Mouse (Mus musculus): ENCODE data around the gene Nck2.

DNA sequence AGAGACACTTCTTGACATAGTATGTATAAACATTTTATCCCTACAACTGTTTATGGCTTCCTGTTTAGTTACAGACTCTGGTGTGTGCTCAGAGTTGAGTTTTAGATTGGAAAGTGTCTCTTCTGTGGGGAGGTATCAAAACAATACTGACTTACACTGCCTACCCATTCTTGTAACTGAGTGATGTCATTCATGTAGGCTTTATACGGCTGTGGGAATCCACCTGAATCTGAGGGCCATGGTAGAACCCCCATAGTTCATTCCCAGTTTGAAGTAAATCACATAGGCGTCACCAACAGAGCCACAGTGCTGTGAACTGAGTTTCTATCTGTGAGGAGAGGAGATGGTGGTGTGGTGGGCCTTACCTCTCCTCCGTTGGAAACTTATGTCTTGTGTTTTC is 92.6 kb downstream of the Nck2 start:
- TF ChIP-seq CTCF (IDR thresholded peaks at IDR 0.05; ENCODE audit: insufficient read depth, low read depth, low read length) (no peak), POLR2A (IDR thresholded peaks at IDR 0.05; ENCODE audit: insufficient read depth, low read depth, low read length) (no peak)
